Mouse (Mus musculus) heart, postnatal 0 days (tissue): ENCODE results near the gene Rbfox2. TPM values are rescaled to one million over a fixed set of nuclear protein-coding genes. Genes with fewer than 3 reads are reported as not detected.

Experiments
- ATAC-seq: fragments of 200-750 bp; cut with Nextera tagmentation; 2 replicates; pipeline ENCODE4 v1.8.0; 2017; ENCODE audit warnings: low read depth, moderate number of reproducible peaks, moderate library complexity; ENCODE audit not compliant: insufficient read depth
- DNase-seq: peaks from one replicate; pipeline ENCODE4 v3.0.0-alpha.2; 2016; ENCODE audit warnings: low spot score
- H3K27ac ChIP-seq: fragments of 300-500 bp; sonication (generic); 2 replicates; pipeline ENCODE4 v1.5.1; 2014; ENCODE audit warnings: low read depth, mild to moderate bottlenecking
- H3K27me3 ChIP-seq: fragments of 300-500 bp; sonication (generic); 2 replicates; pipeline ENCODE4 v1.6.1; 2014; ENCODE audit warnings: low read length, mixed read lengths; ENCODE audit not compliant: control insufficient read depth, insufficient read depth
- H3K36me3 ChIP-seq: fragments of 300-500 bp; sonication (generic); replicated peaks from 2 replicates; pipeline ENCODE4 v1.6.1; 2014; ENCODE audit warnings: low read length, mixed read lengths; ENCODE audit not compliant: control insufficient read depth, insufficient read depth
- H3K4me1 ChIP-seq: fragments of 300-500 bp; sonication (generic); 2 replicates; pipeline ENCODE4 v1.6.1; 2014; ENCODE audit warnings: antibody characterized with exemption; ENCODE audit not compliant: control insufficient read depth, insufficient read depth
- H3K4me2 ChIP-seq: fragments of 300-500 bp; sonication (generic); 2 replicates; pipeline ENCODE4 v1.6.1; 2014; ENCODE audit warnings: low read depth, mild to moderate bottlenecking, low read length, moderate library complexity
- H3K4me3 ChIP-seq: fragments of 300-500 bp; sonication (generic); 2 replicates; pipeline ENCODE4 v1.5.1; 2014; ENCODE audit warnings: low read depth, low read length
- H3K9ac ChIP-seq: fragments of 300-500 bp; sonication (generic); replicated peaks from 2 replicates; pipeline ENCODE4 v1.6.1; 2014; ENCODE audit warnings: low read depth, low read length, mixed read lengths
- H3K9me3 ChIP-seq: fragments of 300-500 bp; sonication (generic); replicated peaks from 2 replicates; pipeline ENCODE4 v1.6.1; 2016; ENCODE audit warnings: low read length; ENCODE audit not compliant: control insufficient read depth
- CTCF ChIP-seq: IDR thresholded peaks from 2 replicates; pipeline ENCODE4 v1.5.1; 2016; ENCODE audit warnings: antibody characterized with exemption, control low read depth, low read depth
- EP300 ChIP-seq: IDR thresholded peaks from 2 replicates; pipeline ENCODE4 v1.6.1; 2016; ENCODE audit warnings: antibody characterized with exemption, low read depth
- WGBS: fragments of 180-500 bp; shearing (Covaris S2); extraction: QIAGEN DNeasy Blood & Tissue Kit; methylation state at CpG from one replicate; pipeline ENCODE4 v1.1.7; 2014; 5-methylcytosine and 5-hydroxymethylcytosine counted together
- polyA plus RNA-seq: library from polyadenylated mRNA; unstranded; fragments of >200 nt; fragmentation: Nextera tagmentation; extraction: Ambion mirVana; gene quantifications from 2 replicates; pipeline ENCODE4 v1.2.1, GENCODE M21; 2015
- total RNA-seq: library from RNA; depleted of rRNA; stranded (reverse); fragments of >200 nt; gene quantifications from 2 replicates; pipeline ENCODE4 v1.2.3, GENCODE M21; 2014; ENCODE audit warnings: low replicate concordance

The Rbfox2 gene
- total and polyA plus RNA-seq, 2 experiments from 2014 or later, result 49.1 to 143 TPM

DNA sequence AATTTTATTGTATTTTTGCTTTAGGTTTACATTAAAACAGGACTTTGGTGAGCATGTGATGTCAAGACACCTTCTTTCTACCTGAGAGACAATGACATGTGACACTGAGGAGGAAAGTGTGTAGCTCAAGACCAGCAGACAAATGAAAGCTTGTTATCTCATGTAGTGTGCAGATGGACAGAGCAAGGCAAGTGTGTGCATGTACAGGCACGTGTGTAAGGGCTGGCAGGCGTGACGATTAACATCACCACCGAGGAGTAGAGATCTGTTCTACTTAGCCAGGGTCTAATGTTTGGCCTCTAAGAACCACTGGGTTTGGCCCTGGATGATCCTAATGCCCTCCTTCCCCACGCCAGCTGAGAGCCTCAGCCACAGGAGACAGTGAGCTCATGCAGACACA is 216.3 kb downstream of the Rbfox2 start:
- WGBS, result 59% methylated on average over 5 of the region's 5 CpGs
- ATAC-seq (no peak), DNase-seq (no peak)
- H3K9ac ChIP-seq, result no peak overlapping the region
- no peaks in the 10 kb centered on the region for H3K9me3 ChIP-seq
- H3K27ac ChIP-seq, result no peak overlapping the region
- H3K4me3 ChIP-seq, result no peak overlapping the region
- TF ChIP-seq EP300 (no peak), CTCF (no peak)
- H3K4me2 ChIP-seq, result no peak overlapping the region
- H3K36me3 ChIP-seq, result peaks cover 63% of the 10 kb centered on the region
- peaks cover 12% of the 10 kb centered on the region for H3K4me1 ChIP-seq
- no peaks in the 10 kb centered on the region for H3K27me3 ChIP-seq

DNA sequence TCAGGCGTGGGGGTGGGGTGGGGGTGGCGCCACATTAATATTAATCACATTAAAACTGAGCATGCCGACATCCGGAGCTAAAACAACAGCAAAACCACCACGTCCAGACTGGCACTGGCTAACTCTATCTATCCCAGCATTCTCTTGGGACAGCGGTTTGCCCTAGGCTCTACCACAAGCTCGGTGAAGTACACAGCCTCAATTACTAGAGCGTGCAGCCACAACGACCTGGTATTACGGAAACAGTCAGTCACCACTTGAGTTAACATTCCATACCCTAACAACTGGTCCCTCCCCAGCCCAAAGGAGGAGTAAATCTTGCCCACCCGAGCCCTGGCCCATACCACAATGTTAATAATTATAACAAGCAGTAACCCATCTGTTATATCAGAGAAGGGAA is 217.6 kb downstream of the Rbfox2 start:
- ATAC-seq (no peak), DNase-seq (no peak)
- no peaks in the 10 kb centered on the region for H3K9me3 ChIP-seq
- H3K36me3 ChIP-seq, result peaks cover 66% of the 10 kb centered on the region
- 61% methylated on average over 11 of the region's 11 CpGs for WGBS
- H3K4me2 ChIP-seq, result no peak overlapping the region
- H3K27ac ChIP-seq, result no peak overlapping the region
- H3K4me3 ChIP-seq, result no peak overlapping the region
- H3K4me1 ChIP-seq, result peaks cover 16% of the 10 kb centered on the region
- H3K27me3 ChIP-seq, result no peaks in the 10 kb centered on the region
- H3K9ac ChIP-seq, result no peak overlapping the region
- TF ChIP-seq CTCF (no peak), EP300 (no peak)

DNA sequence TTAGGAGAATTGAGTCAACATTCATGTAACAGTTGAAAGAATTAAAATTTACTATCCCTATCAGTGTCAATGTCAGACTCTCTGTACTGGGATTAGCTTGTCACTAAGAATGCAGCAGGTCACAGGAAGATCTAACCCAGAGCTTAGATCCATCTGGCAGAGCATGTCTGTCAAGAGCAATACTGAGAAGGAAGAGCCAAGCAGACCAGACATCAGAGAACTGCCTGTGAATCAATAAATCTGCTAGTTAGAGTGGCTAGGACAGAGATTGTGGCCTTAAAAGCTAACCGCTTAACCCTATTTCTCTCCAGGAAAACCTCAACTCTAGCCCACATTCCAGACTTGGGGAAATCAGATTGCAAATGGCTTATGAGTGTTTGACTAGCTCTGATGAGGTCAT is 220.3 kb downstream of the Rbfox2 start:
- Histone ChIP-seq H3K36me3 (peaks cover 70% of the 10 kb centered on the region), H3K4me3 (no peak overlapping the region), H3K9ac (no peak overlapping the region), H3K27me3 (no peaks in the 10 kb centered on the region), H3K4me1 (peaks cover 16% of the 10 kb centered on the region), H3K9me3 (no peaks in the 10 kb centered on the region), H3K4me2 (no peak overlapping the region), H3K27ac (peak overlapping the region; percentile 81)
- ATAC-seq, result no peak
- no peak for DNase-seq
- 76% methylated on average over 1 of the region's 1 CpGs for WGBS
- no peak for TF ChIP-seq EP300
- no peak for TF ChIP-seq CTCF

DNA sequence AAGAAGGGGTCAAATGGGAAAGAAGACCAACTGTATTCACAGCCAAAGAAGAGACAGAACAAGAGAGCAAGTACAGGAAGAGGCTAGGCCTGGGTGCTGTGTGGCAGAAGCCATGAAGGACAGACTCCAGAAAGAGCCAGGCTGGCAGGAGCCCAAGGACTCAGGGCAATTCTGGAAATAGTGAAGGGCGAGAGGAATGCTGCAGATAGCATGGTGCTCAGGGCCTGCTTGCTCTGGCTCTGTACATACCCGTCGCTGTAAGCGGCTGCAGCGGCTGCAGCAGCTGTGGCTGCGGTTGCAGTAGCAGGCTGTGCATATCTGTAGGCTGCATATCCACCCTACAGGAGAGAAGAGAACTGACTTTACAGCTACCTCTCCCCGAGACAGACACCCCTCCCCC is 221.0 kb downstream of the Rbfox2 start:
- Histone ChIP-seq H3K4me3 (no peak overlapping the region), H3K9ac (no peak overlapping the region), H3K4me2 (no peak overlapping the region), H3K9me3 (no peaks in the 10 kb centered on the region), H3K27ac (peak overlapping the region; percentile 81), H3K36me3 (peaks cover 68% of the 10 kb centered on the region), H3K4me1 (peaks cover 22% of the 10 kb centered on the region), H3K27me3 (no peaks in the 10 kb centered on the region)
- ATAC-seq (peak; percentile 91), DNase-seq (peak; percentile 83)
- 30% methylated on average over 7 of the region's 7 CpGs for WGBS
- no peak for TF ChIP-seq EP300
- no peak for TF ChIP-seq CTCF

DNA sequence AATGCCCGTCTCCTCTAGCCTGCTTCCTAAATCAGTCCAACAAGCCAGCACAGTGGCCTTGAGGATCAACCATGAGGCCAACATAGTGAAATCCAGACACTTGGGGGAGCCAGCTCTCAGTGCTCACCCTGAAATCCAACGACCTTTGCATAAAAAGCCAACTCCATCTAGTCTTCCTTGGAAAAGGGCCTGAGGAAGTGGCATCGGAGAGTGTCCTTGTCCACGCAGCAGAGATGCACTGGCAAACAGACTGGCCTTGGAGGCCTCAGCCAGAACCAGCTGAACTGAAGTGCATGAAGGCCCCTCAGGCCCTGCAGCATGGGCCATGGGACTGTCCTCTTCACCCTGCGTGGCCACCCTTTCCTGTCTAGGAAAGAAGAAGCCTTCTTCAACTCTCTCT is 225.3 kb downstream of the Rbfox2 start:
- Histone ChIP-seq H3K27me3 (no peaks in the 10 kb centered on the region), H3K36me3 (peaks cover 78% of the 10 kb centered on the region), H3K9ac (no peak overlapping the region), H3K4me2 (no peak overlapping the region), H3K4me3 (no peak overlapping the region), H3K4me1 (peaks cover 20% of the 10 kb centered on the region), H3K27ac (peak overlapping the region; percentile 18), H3K9me3 (no peaks in the 10 kb centered on the region)
- ATAC-seq (no peak), DNase-seq (no peak)
- WGBS, result 78% methylated on average over 5 of the region's 5 CpGs
- TF ChIP-seq EP300 (no peak), CTCF (no peak)

DNA sequence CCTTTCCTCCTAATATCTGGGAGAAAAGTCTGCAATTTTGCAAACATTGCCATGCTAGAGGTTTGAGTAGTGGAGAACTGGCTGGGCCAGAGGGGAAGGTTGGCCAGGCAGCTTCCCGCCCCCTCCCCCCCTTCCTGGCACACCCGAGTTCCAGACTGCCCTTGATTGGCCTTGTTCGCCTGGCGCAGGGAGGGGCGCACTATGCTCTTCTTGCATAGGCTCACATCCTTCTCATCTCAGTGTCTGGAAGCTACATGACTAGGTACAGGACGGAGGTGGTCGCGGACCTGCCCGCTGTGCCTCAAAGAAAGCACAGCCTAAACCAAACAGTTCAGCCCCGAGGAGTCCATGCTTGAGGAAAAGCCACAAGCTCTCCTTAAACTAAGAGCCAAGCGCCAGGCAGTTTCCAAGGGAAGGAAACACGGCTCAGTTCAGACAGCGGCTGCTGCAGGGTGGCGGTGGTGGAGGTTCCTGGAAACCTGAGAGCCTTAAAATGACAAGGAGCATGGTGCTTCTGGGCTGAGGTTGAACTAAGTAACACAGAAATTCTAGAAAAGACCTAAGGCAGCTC is 226.0 kb downstream of the Rbfox2 start:
- H3K36me3 ChIP-seq, result peaks cover 76% of the 10 kb centered on the region
- no peak for DNase-seq
- 66% methylated on average over 14 of the region's 14 CpGs for WGBS
- no peak overlapping the region for H3K9ac ChIP-seq
- TF ChIP-seq EP300 (no peak), CTCF (no peak)
- no peaks in the 10 kb centered on the region for H3K27me3 ChIP-seq
- H3K4me1 ChIP-seq, result peaks cover 15% of the 10 kb centered on the region
- peak overlapping the region; percentile 18 for H3K27ac ChIP-seq
- no peaks in the 10 kb centered on the region for H3K9me3 ChIP-seq
- peak; percentile 71 for ATAC-seq
- H3K4me2 ChIP-seq, result no peak overlapping the region
- no peak overlapping the region for H3K4me3 ChIP-seq
